Mouse (Mus musculus) limb, embryonic 14.5 days (tissue): ENCODE results near the gene Dyrk1a. TPM values are rescaled to one million over a fixed set of nuclear protein-coding genes. Genes with fewer than 3 reads are reported as not detected.
A peak's percentile ranks its signal among the peaks of the same experiment; 100 is the strongest.

Experiments used
- ATAC-seq: fragments of 200-750 bp; cut with Nextera tagmentation; 2 replicates; pipeline ENCODE4 v1.8.0; 2017; ENCODE audit warnings: low read depth, moderate number of reproducible peaks, moderate TSS enrichment; ENCODE audit not compliant: low FRiP score
- DNase-seq: peaks from one replicate; pipeline ENCODE4 v3.0.0-alpha.2; 2015; ENCODE audit warnings: low spot score
- H3K27ac ChIP-seq: fragments of 300-500 bp; sonication (generic); replicated peaks from 2 replicates; pipeline ENCODE4 v1.5.1; 2014; ENCODE audit warnings: low read depth, mild to moderate bottlenecking, low read length, moderate library complexity, mixed read lengths
- H3K27me3 ChIP-seq: fragments of 300-500 bp; sonication (generic); 2 replicates; pipeline ENCODE4 v1.6.1; 2014; ENCODE audit warnings: low read length, mixed read lengths; ENCODE audit not compliant: control insufficient read depth, insufficient read depth
- H3K36me3 ChIP-seq: fragments of 300-500 bp; sonication (generic); 2 replicates; pipeline ENCODE4 v1.6.1; 2014; ENCODE audit warnings: mild to moderate bottlenecking, low read length, moderate library complexity, mixed read lengths; ENCODE audit not compliant: control insufficient read depth, insufficient read depth
- H3K4me1 ChIP-seq: fragments of 300-500 bp; sonication (generic); 2 replicates; pipeline ENCODE4 v1.6.1; 2014; ENCODE audit warnings: antibody characterized with exemption, low read length, mixed read lengths; ENCODE audit not compliant: control insufficient read depth, insufficient read depth
- H3K4me2 ChIP-seq: fragments of 300-500 bp; sonication (generic); replicated peaks from 2 replicates; pipeline ENCODE4 v1.6.1; 2014; ENCODE audit warnings: low read depth, mild to moderate bottlenecking, low read length, moderate library complexity; ENCODE audit not compliant: severe bottlenecking
- H3K4me3 ChIP-seq: fragments of 300-500 bp; sonication (generic); replicated peaks from 2 replicates; pipeline ENCODE4 v1.5.1; 2014; ENCODE audit warnings: low read length
- H3K9ac ChIP-seq: fragments of 300-500 bp; sonication (generic); 2 replicates; pipeline ENCODE4 v1.6.1; 2014; ENCODE audit warnings: mild to moderate bottlenecking, low read depth, low read length, moderate library complexity; ENCODE audit not compliant: severe bottlenecking
- H3K9me3 ChIP-seq: fragments of 300-500 bp; sonication (generic); 2 replicates; pipeline ENCODE4 v1.6.1; 2016; ENCODE audit warnings: low read length; ENCODE audit not compliant: control insufficient read depth
- POLR2A ChIP-seq: fragments of 200-500 bp; IDR thresholded peaks from 2 replicates; pipeline ENCODE4 v1.8.0; 2012; ENCODE audit warnings: inconsistent platforms, mild to moderate bottlenecking, moderate library complexity, borderline replicate concordance; ENCODE audit not compliant: insufficient read depth, insufficient read length; ENCODE audit errors: extremely low read depth
- WGBS: fragments of 180-500 bp; shearing (Covaris S2); extraction: QIAGEN DNeasy Blood & Tissue Kit; methylation state at CpG from one replicate; pipeline ENCODE4 v1.1.7; 2014; 5-methylcytosine and 5-hydroxymethylcytosine counted together
- polyA plus RNA-seq, 2 experiments: library from polyadenylated mRNA; depleted of rRNA in 1 of 2; stranded (reverse) in 1 of 2; unstranded in 1 of 2; fragments of >200 nt; fragmentation: Nextera tagmentation in 1 of 2; extraction: Ambion mirVana in 1 of 2; gene quantifications; 2 replicates each; pipeline versions ENCODE4 v1.2.1 to v1.2.3; 2012 to 2014

Gene Dyrk1a
- polyA plus RNA-seq, 2 experiments, result 12.3 to 35.0 TPM

DNA sequence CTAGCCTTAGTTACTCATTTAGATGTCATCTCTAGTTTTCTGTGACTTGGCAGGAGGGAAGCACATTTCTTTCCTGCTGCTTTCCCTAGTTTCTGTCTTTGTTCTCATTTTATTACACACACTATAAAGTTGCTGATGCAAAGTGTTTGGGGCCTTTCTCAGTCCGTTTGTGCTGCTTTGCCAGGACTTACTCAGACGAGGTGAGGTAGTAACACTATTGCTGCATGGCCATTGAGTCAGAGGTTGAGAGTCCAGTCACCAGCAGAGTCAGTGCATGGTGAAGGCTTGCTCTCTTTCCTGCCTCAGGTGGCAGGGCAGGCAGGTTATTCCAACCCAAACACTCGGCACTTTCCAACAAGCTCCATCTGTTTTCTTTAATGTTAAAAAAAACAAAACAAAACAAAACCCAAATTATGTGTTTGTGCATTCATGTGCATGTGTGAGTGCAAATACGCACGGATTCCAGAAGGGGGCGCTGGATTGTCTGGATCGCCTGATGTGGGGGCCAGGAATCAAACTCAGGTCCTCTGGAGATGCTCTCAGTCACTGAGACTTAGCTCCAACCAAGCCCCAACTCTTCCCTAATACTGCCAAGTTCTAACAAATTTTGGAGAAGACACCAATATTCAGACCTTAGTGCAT is 16.7 kb downstream of the Dyrk1a start:
- WGBS, result 56% methylated on average over 7 of the region's 7 CpGs
- H3K4me1 ChIP-seq, result peaks cover 66% of the 10 kb centered on the region
- H3K9me3 ChIP-seq, result no peaks in the 10 kb centered on the region
- DNase-seq (no peak), ATAC-seq (no peak)
- no peak for TF ChIP-seq POLR2A
- H3K36me3 ChIP-seq, result no peaks in the 10 kb centered on the region
- H3K27me3 ChIP-seq, result no peaks in the 10 kb centered on the region
- no peak overlapping the region for H3K27ac ChIP-seq
- no peak overlapping the region for H3K4me3 ChIP-seq
- H3K9ac ChIP-seq, result no peak overlapping the region
- H3K4me2 ChIP-seq, result no peak overlapping the region

DNA sequence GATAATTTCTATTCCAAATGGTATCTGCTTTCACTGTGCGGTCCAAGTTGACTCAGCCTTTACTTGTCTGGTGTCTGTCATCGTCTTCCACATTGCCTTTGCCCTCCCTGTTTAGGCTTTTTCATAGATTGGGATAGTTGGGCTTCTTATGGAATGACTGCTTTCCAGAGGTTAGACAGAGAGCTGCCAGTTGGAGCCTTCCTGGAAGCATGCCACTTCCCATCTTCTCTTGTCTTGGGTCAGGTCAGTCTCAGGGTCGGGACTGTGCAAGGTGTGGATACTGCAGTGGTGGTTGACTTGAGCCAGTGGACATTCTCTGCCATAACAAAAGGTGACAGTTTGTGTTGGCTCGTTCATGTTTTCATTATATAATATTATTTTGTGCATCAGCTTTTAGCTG is 17.7 kb downstream of the Dyrk1a start:
- ATAC-seq (no peak), DNase-seq (no peak)
- no peak overlapping the region for H3K9ac ChIP-seq
- H3K27me3 ChIP-seq, result no peaks in the 10 kb centered on the region
- no peak for TF ChIP-seq POLR2A
- H3K27ac ChIP-seq, result no peak overlapping the region
- no peaks in the 10 kb centered on the region for H3K9me3 ChIP-seq
- H3K4me1 ChIP-seq, result peaks cover 68% of the 10 kb centered on the region
- H3K36me3 ChIP-seq, result no peaks in the 10 kb centered on the region
- no peak overlapping the region for H3K4me2 ChIP-seq
- no peak overlapping the region for H3K4me3 ChIP-seq
- 78% methylated on average over 4 of the region's 4 CpGs for WGBS

DNA sequence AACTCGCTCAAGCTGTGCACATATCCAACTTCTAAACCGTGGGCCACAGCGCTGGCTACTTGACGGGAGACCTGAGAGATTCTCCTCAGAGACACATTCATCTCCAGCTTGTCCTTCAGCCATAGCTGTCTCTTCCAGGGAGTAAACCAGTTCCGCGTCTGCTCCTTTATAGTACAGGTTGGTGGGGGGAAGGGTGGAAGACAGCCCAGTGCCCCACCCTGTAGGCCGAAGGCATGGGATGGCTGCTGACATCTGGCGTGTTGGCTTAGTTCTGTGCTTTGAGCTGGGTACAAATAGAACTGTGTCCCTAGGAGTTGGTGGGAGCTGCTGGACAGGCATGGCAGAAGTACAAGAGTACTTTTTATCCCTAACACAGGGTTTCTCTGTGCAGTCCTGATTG is 18.4 kb downstream of the Dyrk1a start:
- Histone ChIP-seq H3K4me1 (peaks cover 64% of the 10 kb centered on the region), H3K4me3 (no peak overlapping the region)
- 39% methylated on average over 8 of the region's 8 CpGs for WGBS

GRCm38 (mm10) chr16:94588974-94589373 is 19.2 kb downstream of the Dyrk1a start:
- Histone ChIP-seq H3K36me3 (no peaks in the 10 kb centered on the region), H3K27ac (no peak overlapping the region), H3K4me3 (no peak overlapping the region), H3K4me1 (peaks cover 60% of the 10 kb centered on the region), H3K27me3 (no peaks in the 10 kb centered on the region), H3K9ac (no peak overlapping the region), H3K4me2 (no peak overlapping the region), H3K9me3 (no peaks in the 10 kb centered on the region)
- WGBS, result 76% methylated on average over 6 of the region's 6 CpGs
- no peak for ATAC-seq
- no peak for TF ChIP-seq POLR2A
- no peak for DNase-seq

More for the DNA sequence above, 18.4 kb downstream of the Dyrk1a start:
- TF ChIP-seq POLR2A, result no peak
- DNase-seq, result no peak
- no peak overlapping the region for H3K4me2 ChIP-seq
- no peak overlapping the region for H3K9ac ChIP-seq
- H3K36me3 ChIP-seq, result no peaks in the 10 kb centered on the region
- H3K9me3 ChIP-seq, result no peaks in the 10 kb centered on the region
- no peak for ATAC-seq
- no peak overlapping the region for H3K27ac ChIP-seq
- H3K27me3 ChIP-seq, result no peaks in the 10 kb centered on the region

GRCm38 (mm10) chr16:94589648-94590047 is 19.8 kb downstream of the Dyrk1a start:
- Histone ChIP-seq H3K27me3 (no peaks in the 10 kb centered on the region), H3K27ac (peak overlapping the region; percentile 19; the same call in 1 of the 2 replicates), H3K4me1 (peaks cover 59% of the 10 kb centered on the region), H3K4me2 (no peak overlapping the region), H3K4me3 (no peak overlapping the region), H3K9me3 (no peaks in the 10 kb centered on the region), H3K9ac (no peak overlapping the region), H3K36me3 (no peaks in the 10 kb centered on the region)
- WGBS, result 75% methylated on average over 1 of the region's 1 CpGs
- DNase-seq (no peak), ATAC-seq (no peak)
- no peak for TF ChIP-seq POLR2A
